Mouse (Mus musculus) liver, embryonic 14.5 days (tissue): ENCODE data around the gene Olfr576. TPM values are rescaled to one million over a fixed set of nuclear protein-coding genes. Genes with fewer than 3 reads are reported as not detected.

ENCODE experiments used
- ATAC-seq: fragments of 200-750 bp; cut with Nextera tagmentation; 2 replicates; pipeline ENCODE4 v1.8.0; 2017; ENCODE audit warnings: moderate number of reproducible peaks, mild to moderate bottlenecking, moderate library complexity; ENCODE audit not compliant: insufficient read depth
- DNase-seq, 3 experiments: peaks; one replicate each; pipeline ENCODE4 v3.0.0-alpha.2; 2012 to 2013; ENCODE audit warnings: low read depth in 3 of 3, low spot score in 3 of 3
- H3K27ac ChIP-seq: fragments of 300-500 bp; sonication (generic); 2 replicates; pipeline ENCODE4 v1.5.1; 2014; ENCODE audit warnings: moderate library complexity, mild to moderate bottlenecking, control low read depth, inconsistent platforms
- H3K27me3 ChIP-seq: fragments of 300-500 bp; sonication (generic); 2 replicates; pipeline ENCODE4 v1.6.1; 2014; ENCODE audit warnings: mild to moderate bottlenecking, low read length, moderate library complexity; ENCODE audit not compliant: control insufficient read depth, insufficient read depth
- H3K36me3 ChIP-seq: fragments of 300-500 bp; sonication (generic); replicated peaks from 2 replicates; pipeline ENCODE4 v1.6.1; 2014; ENCODE audit warnings: low read depth; ENCODE audit not compliant: control insufficient read depth, insufficient read depth
- H3K4me1 ChIP-seq, 2 experiments: fragments of 200-500 bp in 1 of 2; fragments of 300-500 bp in 1 of 2; sonication (generic) in 1 of 2; replicated peaks; 2 replicates each; pipeline ENCODE4 v1.6.1; 2012 to 2014; ENCODE audit warnings: antibody characterized with exemption in 1 of 2, inconsistent platforms in 1 of 2, low read length in 1 of 2; ENCODE audit not compliant: control insufficient read depth in 2 of 2, insufficient read depth in 2 of 2
- H3K4me2 ChIP-seq: fragments of 300-500 bp; sonication (generic); 2 replicates; pipeline ENCODE4 v1.6.1; 2014; ENCODE audit warnings: low read depth, mild to moderate bottlenecking, control low read depth, moderate library complexity
- H3K4me3 ChIP-seq, 2 experiments: fragments of 200-500 bp in 1 of 2; fragments of 300-500 bp in 1 of 2; sonication (generic) in 1 of 2; 2 replicates each; pipeline ENCODE4 v1.5.1; 2012 to 2014; ENCODE audit warnings: low read depth in 2 of 2, low read length in 2 of 2, mild to moderate bottlenecking in 2 of 2, control low read depth in 1 of 2, inconsistent platforms in 1 of 2, moderate library complexity in 1 of 2; ENCODE audit not compliant: insufficient read depth in 1 of 2
- H3K9ac ChIP-seq: fragments of 300-500 bp; sonication (generic); replicated peaks from 2 replicates; pipeline ENCODE4 v1.6.1; 2014; ENCODE audit warnings: mild to moderate bottlenecking, control low read depth, moderate library complexity
- H3K9me3 ChIP-seq: fragments of 300-500 bp; sonication (generic); 2 replicates; pipeline ENCODE4 v1.6.1; 2016; ENCODE audit warnings: low read length, mixed read lengths; ENCODE audit not compliant: control insufficient read depth
- CTCF ChIP-seq: IDR thresholded peaks from 2 replicates; pipeline ENCODE4 v1.5.1; 2016; ENCODE audit warnings: antibody characterized with exemption, low read depth, control low read depth
- EP300 ChIP-seq: IDR thresholded peaks from 2 replicates; pipeline ENCODE4 v1.6.1; 2016; ENCODE audit warnings: antibody characterized with exemption, low read depth
- WGBS: fragments of 180-500 bp; shearing (Covaris S2); extraction: QIAGEN DNeasy Blood & Tissue Kit; methylation state at CpG from one replicate; pipeline ENCODE4 v1.1.7; 2014; ENCODE audit not compliant: insufficient replicate concordance; 5-methylcytosine and 5-hydroxymethylcytosine counted together
- polyA plus RNA-seq, 2 experiments: library from polyadenylated mRNA; depleted of rRNA in 1 of 2; stranded (reverse) in 1 of 2; unstranded in 1 of 2; fragments of >200 nt; fragmentation: Nextera tagmentation in 1 of 2; extraction: Ambion mirVana in 1 of 2; gene quantifications; 2 replicates each; pipeline versions ENCODE4 v1.2.1 to v1.2.3; 2012 to 2014

Gene Olfr576
- polyA plus RNA-seq (2012; rRNA removed) (not detected in 2 replicates), polyA plus RNA-seq (2014; fragmentation: Nextera tagmentation; extraction: Ambion mirVana) (not detected in 2 replicates)

- ATAC-seq = no peak
- Histone ChIP-seq H3K4me2 (no peak within 1 kb of the TSS), H3K27me3 (no peaks in the 10 kb centered on the region), H3K9me3 (no peaks in the 10 kb centered on the region), H3K36me3 (no peaks in the 10 kb centered on the region), H3K27ac (no peak within 1 kb of the TSS), H3K4me3 (no peak within 1 kb of the TSS), H3K9ac (no peak within 1 kb of the TSS), H3K4me1 (peaks cover 5% of the 10 kb centered on the region in 2 experiments)
- DNase-seq = no peak
- no peak for TF ChIP-seq CTCF
- no peak for TF ChIP-seq EP300
- WGBS = 10% methylated on average over 2 of the region's 2 CpGs
Measured at GRCm38 (mm10) chr7:102962360-102962759, at the start of gene Olfr576. Olfr576 (plus strand) TSS chr7:102962660.

- DNase-seq = no peak
- H3K4me2 ChIP-seq = no peak overlapping the region
- no peak for TF ChIP-seq CTCF
- TF ChIP-seq EP300 = no peak
- H3K9me3 ChIP-seq = no peaks in the 10 kb centered on the region
- no peaks in the 10 kb centered on the region for H3K36me3 ChIP-seq
- no peak overlapping the region for H3K9ac ChIP-seq
- no peak overlapping the region for H3K4me3 ChIP-seq
- H3K4me1 ChIP-seq = no peaks in the 10 kb centered on the region
- H3K27ac ChIP-seq = no peak overlapping the region
- WGBS = 15% methylated on average over 1 of the region's 1 CpGs
- ATAC-seq = no peak
- H3K27me3 ChIP-seq = no peaks in the 10 kb centered on the region
Measured at GRCm38 (mm10) chr7:102915261-102915660, 47.2 kb upstream of the Olfr576 start.

DNA sequence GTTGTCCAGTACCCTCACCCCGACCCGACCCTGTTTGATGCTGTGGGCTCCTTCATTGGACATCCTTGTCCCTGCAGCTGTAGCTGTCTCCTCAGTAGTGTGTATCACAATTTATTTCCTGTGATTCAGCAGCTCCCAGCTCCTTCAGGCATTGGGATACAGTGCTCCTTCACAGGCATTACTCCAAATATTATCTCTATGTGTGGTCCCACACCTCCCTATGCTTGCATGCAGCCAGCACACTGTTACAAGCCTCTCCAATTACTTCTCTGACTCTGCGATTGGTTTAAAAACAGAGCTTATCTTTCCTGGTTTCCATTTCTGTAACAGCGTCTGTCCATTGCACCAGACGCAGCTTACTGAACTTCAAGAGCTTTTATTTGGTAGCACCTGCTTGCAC is 46.1 kb upstream of the Olfr576 start:
- Histone ChIP-seq H3K4me1 (no peaks in the 10 kb centered on the region), H3K27me3 (no peaks in the 10 kb centered on the region), H3K9ac (no peak overlapping the region), H3K27ac (no peak overlapping the region), H3K36me3 (no peaks in the 10 kb centered on the region), H3K4me2 (no peak overlapping the region), H3K9me3 (no peaks in the 10 kb centered on the region), H3K4me3 (no peak overlapping the region)
- TF ChIP-seq EP300 (no peak), CTCF (no peak)
- ATAC-seq (no peak), DNase-seq (no peak)
- 49% methylated on average over 5 of the region's 5 CpGs for WGBS

DNA sequence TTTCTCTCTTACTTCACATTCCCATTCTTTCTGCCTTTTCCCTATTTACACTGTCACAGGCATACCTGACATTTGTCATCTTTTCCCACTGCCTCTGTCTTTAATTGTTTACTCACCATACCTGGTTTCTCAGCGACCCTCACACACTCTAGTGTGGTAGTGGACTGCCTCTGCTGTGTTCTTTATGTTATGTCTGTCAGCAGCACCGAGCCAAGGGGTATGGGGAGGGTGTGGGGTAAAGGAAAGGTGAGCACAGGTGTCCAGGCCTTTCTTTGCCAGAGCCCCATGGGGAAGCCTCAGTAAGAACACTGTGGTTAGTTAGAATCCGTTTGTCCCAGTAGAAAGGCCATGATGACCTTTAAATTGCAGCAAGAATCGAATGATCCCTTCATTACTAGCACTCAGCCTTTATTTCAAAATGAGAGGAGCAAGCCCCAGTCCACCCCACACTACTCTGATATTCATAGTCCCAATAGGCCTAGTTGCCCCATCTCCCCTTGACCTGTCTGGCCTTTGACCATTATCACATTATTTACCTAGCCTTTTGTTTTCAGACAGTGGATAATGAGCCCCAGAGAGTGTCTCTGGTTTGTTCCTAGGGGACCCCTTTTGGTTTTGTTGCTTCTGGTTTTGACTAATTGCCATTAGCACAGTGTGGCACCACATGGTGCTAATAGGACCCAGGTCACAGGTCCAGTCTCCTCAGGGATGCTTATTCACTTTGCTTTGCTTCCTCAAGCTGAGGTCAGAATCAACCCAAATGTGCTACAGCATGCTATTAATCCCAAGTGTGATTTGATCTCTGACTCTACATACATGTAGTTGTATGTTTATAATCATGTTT is 45.2 kb upstream of the Olfr576 start, which contains the start of gene Olfr571:
TSS of gene Olfr571 (minus strand) at position 505 of the 844 bp plus-strand sequence.
- 34% methylated on average over 4 of the region's 4 CpGs for WGBS
- H3K27me3 ChIP-seq = no peaks in the 10 kb centered on the region
- no peak within 1 kb of the TSS for H3K4me3 ChIP-seq
- H3K9ac ChIP-seq = no peak within 1 kb of the TSS
- H3K27ac ChIP-seq = no peak within 1 kb of the TSS
- TF ChIP-seq CTCF (no peak), EP300 (no peak)
- no peak for DNase-seq
- no peak for ATAC-seq
- H3K36me3 ChIP-seq = no peaks in the 10 kb centered on the region
- no peaks in the 10 kb centered on the region for H3K9me3 ChIP-seq
- no peak within 1 kb of the TSS for H3K4me2 ChIP-seq
- no peaks in the 10 kb centered on the region for H3K4me1 ChIP-seq

- Histone ChIP-seq H3K9ac (no peak overlapping the region), H3K27ac (no peak overlapping the region), H3K4me1 (no peaks in the 10 kb centered on the region), H3K4me2 (no peak overlapping the region), H3K9me3 (no peaks in the 10 kb centered on the region), H3K36me3 (no peaks in the 10 kb centered on the region), H3K27me3 (no peaks in the 10 kb centered on the region), H3K4me3 (no peak overlapping the region)
- DNase-seq (peak; percentile 6 to 35 (median 33)), ATAC-seq (no peak)
- TF ChIP-seq EP300 (no peak), CTCF (peak; percentile 57; the same call in 1 of the 2 replicates)
- 11% methylated on average over 1 of the region's 1 CpGs for WGBS
Measured at GRCm38 (mm10) chr7:102919632-102920031, 42.8 kb upstream of the Olfr576 start.
